Mouse (Mus musculus): ENCODE data around the gene Cpm.

DNA sequence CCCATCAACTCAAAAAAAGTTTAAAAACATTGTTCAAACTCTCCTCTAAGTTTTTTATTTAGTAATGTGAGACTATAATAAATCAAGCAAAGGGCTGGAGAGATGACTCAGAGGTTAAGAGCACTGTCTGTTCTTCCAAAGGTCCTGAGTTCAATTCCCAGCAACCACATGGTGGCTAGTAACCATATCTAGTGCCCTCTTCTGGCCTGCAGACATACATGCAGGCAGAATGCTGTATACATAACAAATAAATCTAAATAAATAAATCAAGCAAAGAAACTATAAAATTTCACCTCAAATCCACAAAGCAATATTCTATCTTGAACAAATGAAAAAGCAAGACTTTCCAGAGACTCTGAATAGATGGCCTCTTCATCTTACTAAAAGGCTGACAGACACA is 62.9 kb downstream of the Cpm start:
- TF ChIP-seq POLR2A (IDR thresholded peaks at IDR 0.05; ENCODE audit: insufficient read depth, low read length), result no peak
- TF ChIP-seq CTCF (IDR thresholded peaks at IDR 0.05; ENCODE audit: low read depth, low read length), result no peak

All from ES-Bruce4 (cell line).